Mouse (Mus musculus): ENCODE measurements at regions not wholly inside any gene's neighbourhood (a gene's known extent, or its start where the extent isn't known, plus 50 kb on each side); places are given as distances from the start of the nearest gene placed in this dataset.

DNA sequence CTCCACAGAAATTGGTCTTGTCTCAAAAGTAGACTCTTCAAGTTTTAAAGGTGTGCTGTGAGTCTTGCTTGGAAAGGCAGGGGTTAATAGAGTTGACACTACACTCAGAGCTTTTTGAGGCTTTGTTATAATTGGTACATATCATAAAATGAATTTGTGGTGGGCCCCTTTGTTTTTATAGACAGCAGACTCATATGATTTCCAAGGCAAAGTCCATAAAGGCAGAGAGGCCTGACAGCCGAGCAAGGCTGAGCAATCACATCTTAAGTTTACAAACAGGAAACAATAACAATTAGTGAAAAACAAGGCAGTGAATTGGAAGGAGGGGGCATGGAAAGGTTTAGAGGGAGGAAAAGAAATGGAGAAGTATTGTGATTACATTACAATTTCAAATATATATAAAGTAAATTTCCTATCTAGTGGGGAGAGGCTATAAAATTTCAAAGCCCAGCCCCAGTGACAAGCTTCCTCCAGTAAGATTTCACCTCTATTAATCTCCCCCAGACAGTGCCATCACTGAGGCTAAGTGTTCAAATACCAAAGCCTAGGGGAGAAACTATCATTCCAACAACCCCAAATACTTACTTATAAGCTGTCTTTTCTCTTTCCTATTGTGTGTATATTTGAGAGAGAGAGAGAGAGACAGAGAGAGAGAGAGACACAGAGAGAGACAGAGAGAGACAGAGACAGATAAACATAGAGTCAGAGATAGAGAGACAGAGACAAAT lies 91.3 kb downstream of the Rab11fip2 start:
- ATAC-seq (ENCODE audit: low FRiP score, low TSS enrichment): no peak
- TF ChIP-seq EP300 (optimal IDR thresholded peaks at IDR 0.05): no peak
- TF ChIP-seq CTCF (IDR thresholded peaks at IDR 0.05; ENCODE audit: low read depth): no peak
- Histone ChIP-seq H3K9ac (ENCODE audit: low read length) (no peak overlapping the region), H3K27me3 (ENCODE audit: control insufficient read depth, insufficient read depth, low read length) (no peaks in the 10 kb centered on the region), H3K36me3 (ENCODE audit: control insufficient read depth, insufficient read depth, low read length) (no peaks in the 10 kb centered on the region), H3K4me3 (ENCODE audit: low read depth, low read length) (no peak overlapping the region), H3K4me2 (replicated peaks; ENCODE audit: low read depth) (no peak overlapping the region), H3K4me1 (replicated peaks; ENCODE audit: control insufficient read depth, insufficient read depth) (no peaks in the 10 kb centered on the region), H3K9me3 (ENCODE audit: control insufficient read depth, low read length) (no peaks in the 10 kb centered on the region), H3K27ac (replicated peaks) (no peak overlapping the region)
- 34% methylated on average over 1 of the region's 1 CpGs for WGBS
- DNase-seq (ENCODE audit: low spot score): no peak

Measured in stomach, postnatal 0 days (tissue).